Mouse (Mus musculus) neural tube, embryonic 14.5 days (tissue): ENCODE results near the gene Rnf126. TPM values are rescaled to one million over a fixed set of nuclear protein-coding genes. Genes with fewer than 3 reads are reported as not detected.

ENCODE experiments used
- ATAC-seq: fragments of 200-750 bp; cut with Nextera tagmentation; 2 replicates; pipeline ENCODE4 v1.8.0; 2017; ENCODE audit warnings: low read depth, mild to moderate bottlenecking, moderate TSS enrichment, moderate library complexity
- H3K27ac ChIP-seq: fragments of 300-500 bp; sonication (generic); 2 replicates; pipeline ENCODE4 v1.5.1; 2014; ENCODE audit warnings: low read depth, mild to moderate bottlenecking, control low read depth, low read length, moderate library complexity, mixed read lengths
- H3K27me3 ChIP-seq: fragments of 300-500 bp; sonication (generic); 2 replicates; pipeline ENCODE4 v1.6.1; 2014; ENCODE audit warnings: low read length; ENCODE audit not compliant: control insufficient read depth, insufficient read depth
- H3K36me3 ChIP-seq: fragments of 300-500 bp; sonication (generic); 2 replicates; pipeline ENCODE4 v1.6.1; 2014; ENCODE audit warnings: low read length, mixed read lengths; ENCODE audit not compliant: control insufficient read depth, insufficient read depth
- H3K4me1 ChIP-seq: fragments of 300-500 bp; sonication (generic); 2 replicates; pipeline ENCODE4 v1.6.1; 2014; ENCODE audit warnings: low read length; ENCODE audit not compliant: control insufficient read depth, insufficient read depth
- H3K4me2 ChIP-seq: fragments of 300-500 bp; sonication (generic); 2 replicates; pipeline ENCODE4 v1.6.1; 2014; ENCODE audit warnings: mild to moderate bottlenecking, low read depth, low read length, control low read depth
- H3K4me3 ChIP-seq: fragments of 300-500 bp; sonication (generic); 2 replicates; pipeline ENCODE4 v1.5.1; 2014; ENCODE audit warnings: low read depth, low read length, control low read depth, mixed read lengths
- H3K9ac ChIP-seq: fragments of 300-500 bp; sonication (generic); replicated peaks from 2 replicates; pipeline ENCODE4 v1.6.1; 2014; ENCODE audit warnings: low read depth, mild to moderate bottlenecking, control low read depth, low read length, mixed read lengths
- H3K9me3 ChIP-seq: fragments of 300-500 bp; sonication (generic); 2 replicates; pipeline ENCODE4 v1.6.1; 2016; ENCODE audit warnings: low read length; ENCODE audit not compliant: control insufficient read depth
- WGBS: fragments of 180-500 bp; shearing (Covaris S2); extraction: QIAGEN DNeasy Blood & Tissue Kit; methylation state at CpG from one replicate; pipeline ENCODE4 v1.1.7; 2014; 5-methylcytosine and 5-hydroxymethylcytosine counted together
- polyA plus RNA-seq: library from polyadenylated mRNA; unstranded; fragments of >200 nt; fragmentation: Nextera tagmentation; extraction: Ambion mirVana; gene quantifications from 2 replicates; pipeline ENCODE4 v1.2.1, GENCODE M21; 2014

The Rnf126 gene
- polyA plus RNA-seq, 1 experiment from 2014 or later, result 93.7 TPM

DNA sequence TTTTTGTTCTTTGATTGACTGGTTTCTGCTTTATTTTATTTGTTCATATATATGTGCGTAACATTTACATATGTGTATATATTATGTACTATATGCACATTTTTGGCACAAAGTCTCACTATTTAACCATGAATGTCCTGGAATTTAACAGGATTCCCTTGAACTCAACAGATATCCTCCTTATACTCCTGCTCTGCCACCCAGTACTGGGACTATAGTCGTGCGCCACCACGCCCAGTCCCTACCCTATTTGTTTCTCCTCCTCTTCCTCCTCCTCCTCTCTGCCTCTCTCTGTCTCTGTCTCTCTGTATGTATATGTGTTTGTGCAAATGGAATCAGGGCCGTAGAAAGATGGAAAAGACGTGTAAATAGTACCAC lies 20.0 kb downstream of the Rnf126 start:
- H3K36me3 ChIP-seq, result peaks cover 18% of the 10 kb centered on the region
- WGBS, result 23% methylated on average over 6 of the region's 6 CpGs
- H3K27me3 ChIP-seq, result no peaks in the 10 kb centered on the region
- peak overlapping the region; percentile 62 for H3K4me3 ChIP-seq
- H3K4me2 ChIP-seq, result peak overlapping the region; percentile 75
- peak; percentile 61 for ATAC-seq
- H3K9me3 ChIP-seq, result no peaks in the 10 kb centered on the region
- H3K9ac ChIP-seq, result 0 out of 2 replicates have a peak overlapping the region, but pooled peaks have one; percentile 21
- 0 out of 2 replicates have a peak, but pooled peaks cover 9% of the 10 kb centered on the region for H3K4me1 ChIP-seq
- H3K27ac ChIP-seq, result no peak overlapping the region

DNA sequence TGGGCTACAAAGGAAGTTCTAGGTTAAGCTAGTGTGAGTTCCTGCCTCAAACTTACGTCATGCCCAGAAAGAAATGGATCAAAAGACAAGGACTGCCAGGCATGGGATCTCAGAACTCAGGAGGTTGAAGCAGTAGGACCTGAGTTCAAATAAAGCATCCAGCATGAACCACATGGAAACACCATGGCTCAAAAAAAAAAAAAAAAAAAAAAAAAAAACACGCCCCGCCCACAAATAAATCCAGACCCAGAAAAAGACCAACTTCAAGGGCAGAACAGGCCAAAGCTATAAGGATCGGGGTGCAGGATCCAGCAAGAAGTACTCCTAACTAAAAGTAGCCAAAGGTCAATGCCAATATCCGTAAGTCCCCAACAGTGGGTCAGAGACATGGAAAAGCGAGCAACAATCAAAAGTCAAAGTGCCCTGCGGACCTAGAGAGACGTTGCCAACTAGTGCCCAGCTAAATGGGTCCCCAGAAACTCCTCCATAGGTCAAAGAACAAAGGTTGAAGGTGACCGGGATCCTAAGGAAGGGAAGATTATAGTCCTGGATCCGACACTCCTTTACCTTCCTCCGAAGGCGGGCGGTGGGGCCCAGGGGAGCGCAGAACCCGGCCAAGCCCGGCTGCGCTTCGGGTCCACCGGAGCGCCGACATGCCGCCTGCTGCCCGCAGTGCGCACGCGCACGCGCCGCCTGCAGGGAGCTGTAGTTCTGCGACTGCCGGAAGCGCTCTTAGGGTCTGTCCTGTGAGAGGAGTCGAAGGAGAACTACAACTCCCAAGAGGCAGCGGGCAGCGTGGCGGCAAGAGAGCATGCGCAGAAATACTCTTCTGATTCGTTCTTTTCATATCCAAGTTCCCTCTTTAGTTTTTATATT lies 20.6 kb downstream of the Rnf126 start, which contains the start of gene Polrmt:
Polrmt (minus strand) TSS at position 684 of the 876 bp plus-strand sequence.
- H3K9ac ChIP-seq, result peak within 1 kb of the TSS; percentile 51
- peak within 1 kb of the TSS; percentile 75 for H3K4me2 ChIP-seq
- H3K27ac ChIP-seq, result no peak within 1 kb of the TSS
- H3K9me3 ChIP-seq, result no peaks in the 10 kb centered on the region
- peak within 1 kb of the TSS; percentile 62 for H3K4me3 ChIP-seq
- ATAC-seq, result peak; percentile 95
- peaks cover 24% of the 10 kb centered on the region for H3K36me3 ChIP-seq
- 0 out of 2 replicates have a peak, but pooled peaks cover 9% of the 10 kb centered on the region for H3K4me1 ChIP-seq
- 3% methylated on average over 38 of the region's 38 CpGs for WGBS
- no peaks in the 10 kb centered on the region for H3K27me3 ChIP-seq

- no peaks in the 10 kb centered on the region for H3K9me3 ChIP-seq
- H3K9ac ChIP-seq, result no peak overlapping the region
- peaks cover 32% of the 10 kb centered on the region for H3K36me3 ChIP-seq
- 88% methylated on average over 3 of the region's 3 CpGs for WGBS
- peak overlapping the region; percentile 75 for H3K4me2 ChIP-seq
- H3K4me1 ChIP-seq, result 0 out of 2 replicates have a peak, but pooled peaks cover 9% of the 10 kb centered on the region
- H3K27ac ChIP-seq, result no peak overlapping the region
- H3K4me3 ChIP-seq, result peak overlapping the region; percentile 62; the same call in 1 of the 2 replicates
- no peak for ATAC-seq
- no peaks in the 10 kb centered on the region for H3K27me3 ChIP-seq
Observed at GRCm38 (mm10) chr10:79745411-79745810, 21.3 kb downstream of the Rnf126 start.

- Histone ChIP-seq H3K4me3 (no peak overlapping the region), H3K4me1 (0 out of 2 replicates have a peak, but pooled peaks cover 9% of the 10 kb centered on the region), H3K9me3 (peaks cover 10% of the 10 kb centered on the region), H3K9ac (no peak overlapping the region), H3K27ac (no peak overlapping the region), H3K36me3 (peaks cover 48% of the 10 kb centered on the region), H3K4me2 (no peak overlapping the region), H3K27me3 (no peaks in the 10 kb centered on the region)
- WGBS, result 97% methylated on average over 15 of the region's 15 CpGs
- ATAC-seq, result no peak
Observed at GRCm38 (mm10) chr10:79743650-79744365, 22.9 kb downstream of the Rnf126 start.

GRCm38 (mm10) chr10:79743161-79743560 lies 23.6 kb downstream of the Rnf126 start:
- no peak overlapping the region for H3K27ac ChIP-seq

DNA sequence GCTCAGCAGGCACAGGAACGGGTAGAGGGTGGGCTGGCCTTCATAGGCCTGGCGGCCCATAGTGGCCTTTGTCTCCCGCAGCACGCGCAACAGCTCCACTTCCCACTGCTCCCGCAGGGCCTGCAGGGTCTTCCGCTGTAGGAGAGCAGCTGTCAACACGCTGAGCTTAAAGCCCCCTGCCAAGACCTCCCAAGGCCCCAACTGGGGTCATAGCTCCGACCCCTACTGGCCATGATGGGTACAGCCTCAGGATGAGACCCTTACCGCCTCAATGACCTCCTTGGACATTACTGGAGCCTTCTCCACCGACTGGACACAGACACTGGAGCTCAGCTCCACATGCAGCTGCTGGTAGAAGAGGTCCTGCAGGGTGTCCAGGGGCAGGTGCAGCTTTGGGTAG lies 25.9 kb downstream of the Rnf126 start:
- ATAC-seq, result no peak
- 66% methylated on average over 11 of the region's 11 CpGs for WGBS

More at GRCm38 (mm10) chr10:79743161-79743560, 23.6 kb downstream of the Rnf126 start:
- no peaks in the 10 kb centered on the region for H3K27me3 ChIP-seq
- 0 out of 2 replicates have a peak, but pooled peaks cover 9% of the 10 kb centered on the region for H3K4me1 ChIP-seq
- no peak for ATAC-seq
- no peak overlapping the region for H3K9ac ChIP-seq
- no peak overlapping the region for H3K4me3 ChIP-seq
- peaks cover 54% of the 10 kb centered on the region for H3K36me3 ChIP-seq
- no peak overlapping the region for H3K4me2 ChIP-seq
- H3K9me3 ChIP-seq, result peaks cover 10% of the 10 kb centered on the region
- WGBS, result 94% methylated on average over 11 of the region's 11 CpGs

GRCm38 (mm10) chr10:79739234-79739633 lies 27.5 kb downstream of the Rnf126 start:
- Histone ChIP-seq H3K4me3 (no peak overlapping the region), H3K27me3 (no peaks in the 10 kb centered on the region), H3K9me3 (peaks cover 10% of the 10 kb centered on the region), H3K36me3 (peaks cover 85% of the 10 kb centered on the region), H3K4me2 (no peak overlapping the region), H3K27ac (no peak overlapping the region), H3K4me1 (no peaks in the 10 kb centered on the region), H3K9ac (no peak overlapping the region)
- no peak for ATAC-seq
- WGBS, result 96% methylated on average over 28 of the region's 28 CpGs

More for the DNA sequence above, 25.9 kb downstream of the Rnf126 start:
- Histone ChIP-seq H3K27me3 (no peaks in the 10 kb centered on the region), H3K9me3 (peaks cover 10% of the 10 kb centered on the region), H3K4me3 (no peak overlapping the region), H3K36me3 (peaks cover 69% of the 10 kb centered on the region), H3K4me1 (0 out of 2 replicates have a peak, but pooled peaks cover 6% of the 10 kb centered on the region), H3K4me2 (no peak overlapping the region), H3K9ac (no peak overlapping the region), H3K27ac (no peak overlapping the region)

GRCm38 (mm10) chr10:79738259-79738658 lies 28.5 kb downstream of the Rnf126 start:
- Histone ChIP-seq H3K4me1 (no peaks in the 10 kb centered on the region), H3K9ac (no peak overlapping the region), H3K36me3 (peaks cover 85% of the 10 kb centered on the region), H3K9me3 (peaks cover 10% of the 10 kb centered on the region), H3K4me3 (no peak overlapping the region), H3K27me3 (no peaks in the 10 kb centered on the region), H3K27ac (no peak overlapping the region), H3K4me2 (no peak overlapping the region)
- ATAC-seq, result no peak
- WGBS, result 91% methylated on average over 10 of the region's 10 CpGs
